Mouse (Mus musculus) olfactory bulb, adult 2 months (tissue): ENCODE data around the gene Bcas1. TPM values are rescaled to one million over a fixed set of nuclear protein-coding genes. Genes with fewer than 3 reads are reported as not detected.
"Not testable (repeated sequence)": the region's sequence is repeated elsewhere in the genome, so short reads cannot be mapped to it uniquely, and the experiment has no call there.

Experiments used
- H3K27ac ChIP-seq: fragments of 200-500 bp; 2 replicates; pipeline ENCODE4 v1.5.1; 2012; ENCODE audit warnings: low read depth, low read length; ENCODE audit not compliant: insufficient read depth
- H3K4me1 ChIP-seq: fragments of 200-500 bp; 2 replicates; pipeline ENCODE4 v1.6.1; 2012; ENCODE audit warnings: low read length; ENCODE audit not compliant: control insufficient read depth, insufficient read depth
- H3K4me3 ChIP-seq: fragments of 200-500 bp; 2 replicates; pipeline ENCODE4 v1.5.1; 2012; ENCODE audit warnings: mild to moderate bottlenecking, low read depth, low read length, moderate library complexity; ENCODE audit not compliant: insufficient read depth
- CTCF ChIP-seq: fragments of 200-500 bp; IDR thresholded peaks from 2 replicates; pipeline ENCODE4 v1.5.1; 2012; ENCODE audit warnings: low read depth, mild to moderate bottlenecking, low read length, moderate library complexity; ENCODE audit not compliant: insufficient read depth
- POLR2A ChIP-seq: fragments of 200-500 bp; IDR thresholded peaks from 2 replicates; pipeline ENCODE4 v1.6.1; 2012; ENCODE audit warnings: mild to moderate bottlenecking, low read depth, low read length, moderate library complexity; ENCODE audit not compliant: insufficient read depth
- WGBS: fragments of 180-500 bp; shearing (Covaris S2); methylation state at CpG from one replicate; pipeline ENCODE4 v1.1.7; 2018; 5-methylcytosine and 5-hydroxymethylcytosine counted together
- polyA plus RNA-seq: library from polyadenylated mRNA; stranded (reverse); fragments of >200 nt; gene quantifications from 2 replicates; pipeline ENCODE4 v1.2.4, GENCODE M21; 2012; ENCODE audit warnings: low replicate concordance; ENCODE audit not compliant: missing spikeins, insufficient read depth, insufficient read length

The Bcas1 gene
- polyA plus RNA-seq, 1 experiment, result not detected

DNA sequence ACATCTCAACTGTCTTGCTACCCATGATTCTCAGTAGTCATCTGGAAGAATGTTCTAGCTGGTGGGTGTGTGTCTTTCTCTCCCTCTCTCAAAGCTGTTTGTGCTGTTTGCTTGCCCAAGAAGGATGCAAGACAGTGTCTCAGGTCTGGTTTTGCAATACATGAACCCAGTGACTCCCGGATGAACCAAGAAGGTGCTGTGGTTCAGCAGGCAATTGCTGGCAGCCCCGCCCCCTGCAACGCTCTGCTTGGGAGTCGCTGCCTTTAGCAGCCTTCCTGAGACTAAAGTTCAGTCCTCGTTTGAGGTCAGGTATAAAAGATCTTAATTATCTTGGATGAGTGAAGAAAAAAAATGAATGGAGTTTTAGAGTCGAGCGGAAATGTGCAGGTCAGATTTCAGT is 34.0 kb upstream of the Bcas1 start:
- TF ChIP-seq CTCF (no peak), POLR2A (no peak)
- H3K4me3 ChIP-seq, result no peak overlapping the region
- no peaks in the 10 kb centered on the region for H3K4me1 ChIP-seq
- no peak overlapping the region for H3K27ac ChIP-seq
- WGBS, result 61% methylated on average over 7 of the region's 7 CpGs

DNA sequence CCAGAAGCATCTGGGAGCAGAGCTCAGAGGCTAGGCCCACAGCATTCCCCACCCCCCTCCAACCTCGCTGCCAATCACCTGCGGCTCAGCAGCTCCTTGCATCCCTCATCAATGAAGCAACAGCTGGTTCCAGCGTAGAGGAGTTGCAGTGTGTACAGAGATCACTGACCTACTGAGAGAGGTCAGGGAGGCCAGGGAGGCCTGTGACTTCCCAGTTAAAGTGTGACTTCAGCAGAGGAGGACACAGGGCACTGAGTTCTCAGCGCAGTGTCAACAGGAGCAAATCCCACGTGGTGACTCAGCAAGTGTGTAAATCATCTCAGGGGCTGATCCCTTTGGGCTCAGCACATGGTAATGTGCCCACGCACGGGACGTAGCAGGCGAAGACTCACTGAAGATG is 32.2 kb upstream of the Bcas1 start:
- Histone ChIP-seq H3K4me3 (no peak overlapping the region), H3K4me1 (no peaks in the 10 kb centered on the region), H3K27ac (no peak overlapping the region)
- no peak for TF ChIP-seq CTCF
- 68% methylated on average over 9 of the region's 9 CpGs for WGBS

DNA sequence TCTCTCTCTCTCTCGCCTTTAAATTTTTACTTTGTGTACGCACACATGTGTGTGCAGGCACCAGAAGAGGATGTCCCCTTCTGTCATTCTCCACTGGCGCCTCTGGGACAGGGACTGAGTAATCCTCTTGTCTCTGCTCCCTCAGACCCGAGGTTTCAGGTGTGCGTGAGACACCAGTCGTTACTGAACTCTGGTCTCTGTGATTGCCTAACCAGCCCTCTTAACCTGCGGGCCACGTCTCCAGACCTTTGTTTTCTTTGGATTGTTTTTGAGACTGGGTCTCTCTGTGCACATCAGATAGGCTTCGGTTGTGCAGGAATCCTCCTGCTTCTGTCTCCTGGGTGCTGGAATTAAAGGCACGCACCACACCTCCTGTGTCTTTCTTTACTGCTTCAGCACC is 31.5 kb upstream of the Bcas1 start:
- no peak for TF ChIP-seq POLR2A
- TF ChIP-seq CTCF, result no peak
- Histone ChIP-seq H3K4me1 (no peaks in the 10 kb centered on the region), H3K4me3 (no peak overlapping the region), H3K27ac (no peak overlapping the region)
- WGBS, result 84% methylated on average over 10 of the region's 10 CpGs

DNA sequence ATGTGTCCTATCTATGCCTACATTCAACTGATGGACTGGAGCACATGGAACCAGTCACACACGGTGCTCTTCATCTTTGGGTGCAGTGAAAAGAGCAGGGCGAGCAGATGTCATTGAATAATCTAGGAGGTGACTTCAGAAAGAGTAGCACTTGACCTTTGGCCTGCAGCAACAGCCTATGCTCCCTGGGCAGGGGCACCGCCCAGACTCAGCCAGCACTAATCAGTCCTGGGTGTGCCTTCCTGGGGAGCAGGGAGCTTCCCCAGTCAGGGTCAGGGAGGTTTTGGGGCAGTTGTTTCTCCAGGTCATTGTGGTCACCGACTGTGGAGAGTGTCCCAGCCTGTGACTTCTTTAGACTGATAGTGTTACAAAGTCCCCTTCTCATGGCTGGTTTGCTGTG is 26.2 kb upstream of the Bcas1 start:
- 77% methylated on average over 4 of the region's 4 CpGs for WGBS
- H3K4me1 ChIP-seq, H3K27ac ChIP-seq, H3K4me3 ChIP-seq: not testable (repeated sequence)

DNA sequence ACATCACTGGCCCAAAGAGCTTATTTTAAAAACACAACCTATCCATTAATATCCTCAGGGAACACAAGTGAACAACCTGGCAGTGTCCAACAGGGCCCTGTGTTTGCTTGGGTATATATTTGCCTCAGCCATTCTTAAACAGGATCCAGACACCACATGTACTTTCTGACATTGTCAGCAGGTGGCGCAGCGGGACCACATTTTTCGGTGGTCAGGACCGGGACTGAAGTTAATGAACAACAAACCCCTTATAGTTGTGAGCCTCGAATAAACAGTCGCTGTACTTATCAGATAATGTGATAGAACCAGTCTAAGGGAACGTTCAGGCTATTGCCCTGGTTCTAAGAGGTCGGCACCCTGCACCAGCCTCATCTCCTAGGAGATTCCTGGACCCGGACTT is 23.3 kb upstream of the Bcas1 start:
- TF ChIP-seq POLR2A (no peak), CTCF (peak; percentile 33; the same call in 1 of the 2 replicates)
- no peak overlapping the region for H3K4me3 ChIP-seq
- 9% methylated on average over 9 of the region's 9 CpGs for WGBS
- peaks cover 2% of the 10 kb centered on the region for H3K4me1 ChIP-seq
- H3K27ac ChIP-seq, result no peak overlapping the region

DNA sequence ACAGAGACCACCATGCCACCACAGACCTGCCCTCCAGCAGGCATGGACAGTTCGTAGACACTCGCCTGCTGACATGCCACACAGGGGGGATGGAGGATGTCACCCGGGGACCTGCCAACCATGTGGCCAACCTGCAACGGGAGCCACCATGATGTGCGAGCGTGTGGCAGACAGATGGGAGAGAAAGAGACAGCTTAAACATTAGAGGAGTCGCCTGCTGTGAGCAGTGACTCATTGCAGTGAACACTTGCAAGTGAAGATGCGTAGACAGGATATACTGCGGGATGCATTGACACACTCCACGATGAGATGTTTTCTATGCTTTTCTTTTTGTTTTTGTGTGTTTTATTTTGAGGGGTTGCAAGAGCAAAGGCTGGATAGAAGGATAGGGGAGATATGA is 20.0 kb upstream of the Bcas1 start:
- Histone ChIP-seq H3K4me1 (peaks cover 2% of the 10 kb centered on the region), H3K27ac (no peak overlapping the region), H3K4me3 (no peak overlapping the region)
- TF ChIP-seq CTCF (no peak), POLR2A (no peak)
- WGBS, result 42% methylated on average over 10 of the region's 10 CpGs

DNA sequence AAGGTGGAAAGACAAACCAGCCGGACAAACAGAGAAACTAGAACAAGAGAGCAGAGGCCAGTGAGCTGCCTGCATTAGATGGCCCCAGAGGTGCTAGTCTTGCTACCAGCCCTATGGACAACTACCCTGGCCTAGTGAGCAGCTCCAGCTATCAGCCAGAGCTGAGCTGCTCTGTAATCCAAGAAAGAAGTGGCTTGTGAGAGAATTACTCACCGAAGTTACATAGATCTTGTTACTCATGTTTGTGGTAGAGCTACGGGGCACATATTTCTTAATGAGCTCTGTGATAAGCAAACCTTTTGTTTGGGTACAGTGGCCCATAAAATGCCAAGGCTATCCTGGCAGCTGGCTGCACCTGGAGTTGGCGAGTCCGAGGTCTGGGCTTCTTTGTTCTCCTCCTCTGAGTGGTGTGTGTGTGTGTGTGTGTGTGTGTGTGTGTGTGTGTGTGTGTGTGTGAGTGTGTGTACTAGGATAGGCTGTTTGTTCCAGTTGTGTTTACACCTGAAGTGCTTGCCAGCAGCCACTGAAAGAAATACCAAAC is 19.3 kb upstream of the Bcas1 start:
- H3K4me1 ChIP-seq, result peaks cover 2% of the 10 kb centered on the region
- H3K4me3 ChIP-seq, result no peak overlapping the region
- no peak overlapping the region for H3K27ac ChIP-seq
- 62% methylated on average over 5 of the region's 5 CpGs for whole genome bisulfite sequencing
- TF ChIP-seq POLR2A (no peak), CTCF (no peak)

DNA sequence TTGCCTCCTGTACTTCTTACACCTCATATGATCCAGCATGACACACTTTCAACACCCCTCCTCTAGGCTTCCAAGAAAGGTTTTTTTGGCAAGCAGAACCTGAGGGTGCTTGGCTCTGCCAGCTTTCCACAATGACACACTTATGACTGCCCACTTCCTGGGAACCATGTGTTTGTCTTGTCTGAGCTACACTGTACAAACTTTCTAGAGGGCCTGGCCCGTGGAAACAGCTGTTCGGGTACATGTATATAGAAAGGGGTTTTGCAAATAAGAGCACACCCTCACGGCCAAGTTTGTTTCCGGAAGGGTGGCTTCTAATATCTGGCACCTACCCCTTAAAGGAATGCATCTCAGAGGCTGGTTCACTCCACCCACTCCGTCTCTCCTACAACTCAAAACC is 18.2 kb upstream of the Bcas1 start:
- Histone ChIP-seq H3K27ac (no peak overlapping the region), H3K4me1 (peaks cover 2% of the 10 kb centered on the region), H3K4me3 (no peak overlapping the region)
- TF ChIP-seq POLR2A (no peak), CTCF (no peak)
- WGBS, result 67% methylated on average over 5 of the region's 5 CpGs

DNA sequence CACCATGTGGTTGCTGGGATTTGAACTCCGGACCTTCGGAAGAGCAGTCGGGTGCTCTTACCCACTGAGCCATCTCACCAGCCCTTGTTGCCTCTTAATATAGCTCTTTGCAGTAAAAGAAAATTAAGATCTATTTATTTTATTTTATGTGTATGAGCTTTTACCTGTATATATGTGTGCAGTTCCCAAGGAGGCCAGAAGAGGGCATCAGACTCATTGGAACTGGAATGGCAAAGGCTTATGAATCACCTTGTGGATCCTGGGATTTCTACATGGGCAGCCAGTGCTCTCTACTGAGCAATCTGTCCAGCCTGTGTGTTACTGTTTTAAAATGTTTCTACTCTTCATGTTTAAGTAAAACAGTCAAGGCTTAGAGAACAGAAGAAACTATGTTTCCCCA is 14.9 kb upstream of the Bcas1 start:
- 61% methylated on average over 3 of the region's 3 CpGs for WGBS
- TF ChIP-seq POLR2A (no peak), CTCF (no peak)

DNA sequence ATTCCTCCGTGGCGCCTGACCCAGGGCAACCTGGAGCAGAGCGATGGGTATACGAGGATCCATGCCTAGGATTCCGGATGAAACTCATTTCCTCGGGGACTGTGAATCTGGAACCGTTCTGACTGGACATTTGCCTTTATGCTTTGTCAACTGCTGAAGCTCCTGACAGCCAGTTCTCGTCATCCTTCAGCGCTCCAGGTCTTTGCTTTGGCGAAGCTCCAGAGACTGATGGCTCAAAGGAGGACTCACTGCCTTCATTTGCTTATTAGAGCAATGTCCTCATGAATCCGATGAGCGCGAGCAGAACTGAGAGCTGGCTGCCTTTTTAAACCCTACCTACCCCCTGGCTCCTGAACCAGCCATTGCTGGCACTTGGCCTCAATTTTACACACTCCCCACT is 11.1 kb upstream of the Bcas1 start:
- TF ChIP-seq CTCF (no peak), POLR2A (no peak)
- 57% methylated on average over 13 of the region's 13 CpGs for WGBS
- Histone ChIP-seq H3K4me1 (no peaks in the 10 kb centered on the region), H3K27ac (no peak overlapping the region), H3K4me3 (no peak overlapping the region)

More for the DNA sequence above, 14.9 kb upstream of the Bcas1 start:
- Histone ChIP-seq H3K4me1 (peaks cover 1% of the 10 kb centered on the region), H3K27ac (no peak overlapping the region), H3K4me3 (no peak overlapping the region)
